7 mouse cellular contexts compared by ENCODE assay signal in genomic region chr12:54718871-54719786, GRCm38 (mm10). TPM values are rescaled to one million over a fixed set of nuclear protein-coding genes. Genes with fewer than 3 reads are reported as not detected.
DNase-seq lines count a peak whose midpoint lies in the region; ATAC-seq and TF ChIP-seq lines count a peak whose summit lies in the region.
"Not testable (repeated sequence)": the region's sequence is repeated elsewhere in the genome, so short reads cannot be mapped to it uniquely, and the experiment has no call there.

No protein-coding gene starts in this region.

- peak; percentile 91 for ATAC-seq in embryonic facial prominence, embryonic 11.5 days (replicated peaks; ENCODE audit: insufficient number of reproducible peaks, low FRiP score, low TSS enrichment, low read depth)
- ATAC-seq in forebrain, embryonic 15.5 days (replicated peaks) = peak; percentile 91
- ATAC-seq in heart, postnatal 0 days (ENCODE audit: insufficient read depth, low read depth) = peak; percentile 94
- peak; percentile 96 for ATAC-seq in intestine, embryonic 15.5 days
- ATAC-seq in limb, embryonic 15.5 days (ENCODE audit: insufficient number of reproducible peaks, low FRiP score, low TSS enrichment, low read depth) = peak; percentile 90
- peak; percentile 95 for ATAC-seq in lung, postnatal 0 days
- peak; percentile 98 for ATAC-seq in monocyte, adult 5-6 weeks (replicated peaks; ENCODE audit: insufficient number of reproducible peaks, low FRiP score, low TSS enrichment, poor library complexity, severe bottlenecking)

- H3K9ac ChIP-seq in embryonic facial prominence, embryonic 11.5 days (replicated peaks; ENCODE audit: low read length); forebrain, embryonic 15.5 days (replicated peaks); heart, postnatal 0 days (replicated peaks; ENCODE audit: low read depth, low read length); intestine, embryonic 15.5 days; limb, embryonic 15.5 days; lung, postnatal 0 days (replicated peaks; ENCODE audit: low read depth): not testable (repeated sequence)

- H3K4me2 ChIP-seq in embryonic facial prominence, embryonic 11.5 days (ENCODE audit: low read depth, low read length); forebrain, embryonic 15.5 days (replicated peaks); heart, postnatal 0 days (ENCODE audit: low read depth, low read length); intestine, embryonic 15.5 days (replicated peaks); limb, embryonic 15.5 days; lung, postnatal 0 days (replicated peaks; ENCODE audit: low read depth, low read length): not testable (repeated sequence)

- not testable (repeated sequence) for TF ChIP-seq EP300 in heart, postnatal 0 days (IDR thresholded peaks at IDR 0.05; ENCODE audit: low read depth); lung, postnatal 0 days (IDR thresholded peaks at IDR 0.05)

- not testable (repeated sequence) for H3K36me3 ChIP-seq in embryonic facial prominence, embryonic 11.5 days (replicated peaks; ENCODE audit: control insufficient read depth, insufficient read depth, low read depth, low read length); forebrain, embryonic 15.5 days; heart, postnatal 0 days (replicated peaks; ENCODE audit: control insufficient read depth, insufficient read depth, low read length); intestine, embryonic 15.5 days; limb, embryonic 15.5 days; lung, postnatal 0 days (ENCODE audit: insufficient read depth, low read length)

- H3K4me3 ChIP-seq in embryonic facial prominence, embryonic 11.5 days (ENCODE audit: low read depth, low read length); forebrain, embryonic 15.5 days; heart, postnatal 0 days (ENCODE audit: low read depth, low read length); intestine, embryonic 15.5 days (replicated peaks); limb, embryonic 15.5 days; lung, postnatal 0 days (ENCODE audit: low read depth, low read length): not testable (repeated sequence)

- not testable (repeated sequence) for TF ChIP-seq CTCF in heart, postnatal 0 days (IDR thresholded peaks at IDR 0.05; ENCODE audit: low read depth); lung, postnatal 0 days (IDR thresholded peaks at IDR 0.05)

- DNase-seq in embryonic facial prominence, embryonic 11.5 days (ENCODE audit: low spot score); heart, postnatal 0 days (ENCODE audit: low spot score); lung, postnatal 0 days (ENCODE audit: low spot score): not testable (repeated sequence)

- H3K4me1 ChIP-seq in embryonic facial prominence, embryonic 11.5 days (ENCODE audit: control insufficient read depth, insufficient read depth, low read length); forebrain, embryonic 15.5 days; heart, postnatal 0 days (ENCODE audit: control insufficient read depth, insufficient read depth); intestine, embryonic 15.5 days (replicated peaks); limb, embryonic 15.5 days; lung, postnatal 0 days (ENCODE audit: insufficient read depth, low read depth, low read length): not testable (repeated sequence)

- no CpG with 5 or more reads among the region's 56 CpGs for WGBS in embryonic facial prominence, embryonic 11.5 days
- no CpG with 5 or more reads among the region's 56 CpGs for WGBS in forebrain, embryonic 15.5 days
- WGBS in heart, postnatal 0 days = no CpG with 5 or more reads among the region's 56 CpGs
- WGBS in intestine, embryonic 15.5 days = no CpG with 5 or more reads among the region's 56 CpGs
- no CpG with 5 or more reads among the region's 56 CpGs for WGBS in limb, embryonic 15.5 days
- no CpG with 5 or more reads among the region's 56 CpGs for WGBS in lung, postnatal 0 days

- H3K9me3 ChIP-seq in embryonic facial prominence, embryonic 11.5 days (replicated peaks; ENCODE audit: control insufficient read depth, low read length); forebrain, embryonic 15.5 days; heart, postnatal 0 days (replicated peaks; ENCODE audit: control insufficient read depth, low read length); intestine, embryonic 15.5 days; limb, embryonic 15.5 days; lung, postnatal 0 days (ENCODE audit: low read length): not testable (repeated sequence)

- H3K27me3 ChIP-seq in embryonic facial prominence, embryonic 11.5 days (ENCODE audit: control insufficient read depth, insufficient read depth, low read length); forebrain, embryonic 15.5 days; heart, postnatal 0 days (ENCODE audit: control insufficient read depth, insufficient read depth, low read length); intestine, embryonic 15.5 days (replicated peaks); limb, embryonic 15.5 days; lung, postnatal 0 days (replicated peaks; ENCODE audit: insufficient read depth, low read length): not testable (repeated sequence)

- not testable (repeated sequence) for H3K27ac ChIP-seq in embryonic facial prominence, embryonic 11.5 days (replicated peaks; ENCODE audit: low read depth, low read length); forebrain, embryonic 15.5 days (replicated peaks); heart, postnatal 0 days (ENCODE audit: low read depth); intestine, embryonic 15.5 days; limb, embryonic 15.5 days; lung, postnatal 0 days (ENCODE audit: low read length)

RNA-seq across cellular contexts. Expression of gene Eapp, which starts 23.4 kb away (rescaled TPM):
- 68.7 and 81.1 TPM in 2 replicates for polyA plus RNA-seq in embryonic facial prominence, embryonic 11.5 days (2014; fragmentation: Nextera tagmentation; extraction: Ambion mirVana)
- 90.8 and 94.2 TPM in 2 replicates for polyA plus RNA-seq in forebrain, embryonic 15.5 days (2015; fragmentation: Nextera tagmentation; extraction: Ambion mirVana)
- 4.4 and 16.7 TPM in 2 replicates for total RNA-seq in heart, postnatal 0 days (2014; rRNA removed; ENCODE audit: low replicate concordance)
- polyA plus RNA-seq in heart, postnatal 0 days (2015; fragmentation: Nextera tagmentation; extraction: Ambion mirVana) = 61.4 and 61.6 TPM in 2 replicates
- 54.6 and 58.1 TPM in 2 replicates for polyA plus RNA-seq in intestine, embryonic 15.5 days (2015; fragmentation: Nextera tagmentation; extraction: Ambion mirVana)
- 69.2 and 69.4 TPM in 2 replicates for polyA plus RNA-seq in limb, embryonic 15.5 days (2015; fragmentation: Nextera tagmentation; extraction: Ambion mirVana)
- polyA plus RNA-seq in lung, postnatal 0 days (2015; fragmentation: Nextera tagmentation; extraction: Ambion mirVana) = 80.8 and 82.5 TPM in 2 replicates
- 63.1 to 85.9 TPM (median 71.5 TPM) in 3 replicates for total RNA-seq in monocyte, adult 5-6 weeks (2017)
